Mouse (Mus musculus) intestine, embryonic 15.5 days (tissue): ENCODE results near the gene Ubr1. TPM values are rescaled to one million over a fixed set of nuclear protein-coding genes. Genes with fewer than 3 reads are reported as not detected.

Experiments used
- ATAC-seq: fragments of 200-750 bp; cut with Nextera tagmentation; 2 replicates; pipeline ENCODE4 v1.8.0; 2017; ENCODE audit warnings: moderate TSS enrichment, moderate library complexity
- H3K27ac ChIP-seq: fragments of 300-500 bp; sonication (generic); 2 replicates; pipeline ENCODE4 v1.5.1; 2015; ENCODE audit warnings: mild to moderate bottlenecking, inconsistent platforms
- H3K27me3 ChIP-seq: fragments of 300-500 bp; sonication (generic); replicated peaks from 2 replicates; pipeline ENCODE4 v1.6.1; 2015; ENCODE audit warnings: inconsistent platforms
- H3K36me3 ChIP-seq: fragments of 300-500 bp; sonication (generic); 2 replicates; pipeline ENCODE4 v1.6.1; 2015; ENCODE audit warnings: inconsistent platforms
- H3K4me1 ChIP-seq: fragments of 300-500 bp; sonication (generic); replicated peaks from 2 replicates; pipeline ENCODE4 v1.6.1; 2015; ENCODE audit warnings: inconsistent platforms
- H3K4me2 ChIP-seq: fragments of 300-500 bp; sonication (generic); replicated peaks from 2 replicates; pipeline ENCODE4 v1.6.1; 2015; ENCODE audit warnings: mild to moderate bottlenecking, inconsistent platforms
- H3K4me3 ChIP-seq: fragments of 300-500 bp; sonication (generic); replicated peaks from 2 replicates; pipeline ENCODE4 v1.5.1; 2015; ENCODE audit warnings: inconsistent platforms
- H3K9ac ChIP-seq: fragments of 300-500 bp; sonication (generic); 2 replicates; pipeline ENCODE4 v1.6.1; 2015; ENCODE audit warnings: inconsistent platforms
- H3K9me3 ChIP-seq: fragments of 300-500 bp; sonication (generic); 2 replicates; pipeline ENCODE4 v1.6.1; 2016; ENCODE audit warnings: inconsistent platforms
- WGBS: fragments of 180-500 bp; shearing (Covaris S2); methylation state at CpG from one replicate; pipeline ENCODE4 v1.1.7; 2015; 5-methylcytosine and 5-hydroxymethylcytosine counted together
- polyA plus RNA-seq: library from polyadenylated mRNA; unstranded; fragments of >200 nt; fragmentation: Nextera tagmentation; extraction: Ambion mirVana; gene quantifications from 2 replicates; pipeline ENCODE4 v1.2.1, GENCODE M21; 2015

The Ubr1 gene
- 16.8 and 18.3 TPM in 2 replicates for polyA plus RNA-seq

- H3K36me3 ChIP-seq = no peaks in the 10 kb centered on the region
- 0 out of 2 replicates have a peak, but pooled peaks cover 3% of the 10 kb centered on the region for H3K4me1 ChIP-seq
- no peaks in the 10 kb centered on the region for H3K27me3 ChIP-seq
- H3K4me2 ChIP-seq = peak within 1 kb of the TSS; percentile 80
- no peaks in the 10 kb centered on the region for H3K9me3 ChIP-seq
- H3K27ac ChIP-seq = peak within 1 kb of the TSS; percentile 75
- peak within 1 kb of the TSS; percentile 84 for H3K4me3 ChIP-seq
- ATAC-seq = peak; percentile 91
- peak within 1 kb of the TSS; percentile 78 for H3K9ac ChIP-seq
- WGBS = under 1% methylated on average over 39 of the region's 39 CpGs
These were observed at the start of gene Ubr1 for GRCm38 (mm10) chr2:120970559-120971080. Gene Ubr1 (minus strand): TSS chr2:120970715.

DNA sequence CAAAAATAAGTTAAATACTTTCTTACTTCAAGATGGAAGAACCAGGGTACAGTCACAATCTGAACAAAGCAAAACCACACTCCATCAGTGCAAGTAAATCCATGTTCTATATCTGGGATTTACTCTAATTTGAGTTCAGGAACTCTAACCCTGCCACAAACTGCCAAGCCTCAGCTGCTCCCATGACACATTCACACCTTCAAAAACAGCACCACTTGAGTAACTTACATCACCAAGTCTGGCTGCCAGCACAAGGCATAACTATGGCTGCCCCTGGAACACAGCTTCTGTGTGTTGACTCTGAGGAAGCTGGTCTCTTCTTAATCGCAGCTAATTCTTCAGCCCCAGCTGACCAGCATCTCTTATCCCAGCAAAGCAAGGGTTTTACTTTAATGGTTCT, 46.6 kb upstream of the Ubr1 start:
- WGBS = 94% methylated on average over 1 of the region's 1 CpGs

DNA sequence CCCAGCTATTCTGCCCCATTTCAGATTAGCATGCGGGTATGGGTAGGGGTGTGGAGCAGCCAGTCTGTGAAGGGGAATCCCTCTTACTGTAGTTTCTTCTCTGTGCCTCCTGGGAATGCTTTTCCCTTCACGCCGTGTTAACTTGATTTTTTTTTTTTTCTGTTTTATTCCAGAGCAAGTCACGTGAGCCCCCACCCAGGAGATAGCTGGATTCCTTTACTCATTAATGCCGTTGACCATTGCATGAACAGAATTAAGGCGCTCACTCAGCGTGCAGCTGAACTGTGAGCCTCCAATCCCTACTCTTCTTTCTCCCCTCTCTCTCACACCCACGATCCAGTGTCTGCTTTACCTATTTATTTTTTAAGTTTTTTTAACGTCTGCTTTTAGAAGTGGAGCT, 45.7 kb upstream of the Ubr1 start:
- no peak overlapping the region for H3K27ac ChIP-seq
- peaks cover 13% of the 10 kb centered on the region for H3K36me3 ChIP-seq
- H3K9ac ChIP-seq = no peak overlapping the region
- no peaks in the 10 kb centered on the region for H3K27me3 ChIP-seq
- no peak overlapping the region for H3K4me2 ChIP-seq
- ATAC-seq = no peak
- no peaks in the 10 kb centered on the region for H3K9me3 ChIP-seq
- no peak overlapping the region for H3K4me3 ChIP-seq
- WGBS = 87% methylated on average over 9 of the region's 9 CpGs
- H3K4me1 ChIP-seq = no peaks in the 10 kb centered on the region

More for the DNA sequence above, 46.6 kb upstream of the Ubr1 start:
- no peak overlapping the region for H3K4me2 ChIP-seq
- peaks cover 13% of the 10 kb centered on the region for H3K36me3 ChIP-seq
- no peaks in the 10 kb centered on the region for H3K4me1 ChIP-seq
- no peak overlapping the region for H3K9ac ChIP-seq
- no peak overlapping the region for H3K27ac ChIP-seq
- H3K4me3 ChIP-seq = no peak overlapping the region
- H3K9me3 ChIP-seq = no peaks in the 10 kb centered on the region
- no peak for ATAC-seq
- no peaks in the 10 kb centered on the region for H3K27me3 ChIP-seq

- peaks cover 13% of the 10 kb centered on the region for H3K36me3 ChIP-seq
- H3K27me3 ChIP-seq = no peaks in the 10 kb centered on the region
- no peak for ATAC-seq
- no peak overlapping the region for H3K27ac ChIP-seq
- H3K9ac ChIP-seq = no peak overlapping the region
- H3K9me3 ChIP-seq = no peaks in the 10 kb centered on the region
- no peaks in the 10 kb centered on the region for H3K4me1 ChIP-seq
- no peak overlapping the region for H3K4me3 ChIP-seq
- H3K4me2 ChIP-seq = no peak overlapping the region
- WGBS = 85% methylated on average over 2 of the region's 2 CpGs
These were observed 45.0 kb upstream of the Ubr1 start for GRCm38 (mm10) chr2:121015507-121015906.

DNA sequence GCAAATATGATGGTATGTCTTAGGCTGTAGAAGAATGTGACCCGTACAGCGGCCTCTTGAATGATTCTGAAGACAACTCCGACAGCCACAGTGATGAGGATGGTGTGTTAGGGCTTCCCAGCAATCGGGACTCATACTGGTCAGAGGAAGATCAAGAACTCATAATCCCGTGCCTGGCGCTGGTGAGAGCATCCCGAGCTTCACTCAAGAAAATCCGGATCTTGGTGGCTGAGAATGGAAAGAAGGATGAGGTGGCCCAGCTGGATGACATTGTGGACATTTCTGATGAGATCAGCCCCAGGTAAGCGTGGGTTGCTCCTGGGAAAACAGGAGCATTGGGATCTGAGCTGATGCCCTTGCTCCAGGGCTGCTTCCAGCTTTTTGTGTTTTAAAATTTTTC, 42.2 kb upstream of the Ubr1 start:
- Histone ChIP-seq H3K9ac (no peak overlapping the region), H3K9me3 (no peaks in the 10 kb centered on the region), H3K36me3 (peaks cover 10% of the 10 kb centered on the region), H3K27me3 (no peaks in the 10 kb centered on the region), H3K4me3 (no peak overlapping the region), H3K27ac (no peak overlapping the region), H3K4me2 (no peak overlapping the region), H3K4me1 (peaks cover 7% of the 10 kb centered on the region; the same call in 1 of the 2 replicates)
- no peak for ATAC-seq
- 93% methylated on average over 9 of the region's 9 CpGs for WGBS

GRCm38 (mm10) chr2:121009071-121009677, 38.7 kb upstream of the Ubr1 start:
- Histone ChIP-seq H3K27me3 (no peaks in the 10 kb centered on the region), H3K4me2 (peak overlapping the region; percentile 73), H3K4me1 (peaks cover 7% of the 10 kb centered on the region; the same call in 1 of the 2 replicates), H3K27ac (no peak overlapping the region), H3K9me3 (no peaks in the 10 kb centered on the region), H3K36me3 (peaks cover 4% of the 10 kb centered on the region; the same call in 1 of the 2 replicates), H3K4me3 (peak overlapping the region; percentile 85), H3K9ac (peak overlapping the region; percentile 62)
- 18% methylated on average over 5 of the region's 5 CpGs for WGBS
- no peak for ATAC-seq

DNA sequence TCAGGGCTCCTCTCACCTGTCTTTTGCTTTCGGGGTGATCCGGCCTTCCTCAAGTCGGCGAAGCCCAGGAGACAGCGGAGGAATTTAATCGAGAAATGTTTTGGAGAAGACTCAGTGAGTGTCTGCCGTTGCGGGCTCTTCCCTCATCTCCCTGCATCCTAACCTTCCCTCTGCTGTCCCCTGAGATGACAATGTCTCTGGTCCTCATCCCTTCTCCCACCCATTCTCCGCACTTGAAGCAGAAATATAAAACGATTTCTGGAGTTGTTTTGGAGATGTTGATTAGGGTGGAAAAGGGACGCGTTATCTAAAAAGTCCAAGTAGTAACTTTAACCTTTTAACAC, 38.1 kb upstream of the Ubr1 start:
- Histone ChIP-seq H3K9me3 (no peaks in the 10 kb centered on the region), H3K36me3 (peaks cover 4% of the 10 kb centered on the region; the same call in 1 of the 2 replicates), H3K27ac (0 out of 2 replicates have a peak overlapping the region, but pooled peaks have one; percentile 27), H3K4me1 (peaks cover 7% of the 10 kb centered on the region; the same call in 1 of the 2 replicates), H3K9ac (peak overlapping the region; percentile 62), H3K4me2 (peak overlapping the region; percentile 73), H3K4me3 (peak overlapping the region; percentile 85), H3K27me3 (no peaks in the 10 kb centered on the region)
- WGBS = 1% methylated on average over 12 of the region's 12 CpGs
- no peak; the same call in 1 of the 2 replicates for ATAC-seq

DNA sequence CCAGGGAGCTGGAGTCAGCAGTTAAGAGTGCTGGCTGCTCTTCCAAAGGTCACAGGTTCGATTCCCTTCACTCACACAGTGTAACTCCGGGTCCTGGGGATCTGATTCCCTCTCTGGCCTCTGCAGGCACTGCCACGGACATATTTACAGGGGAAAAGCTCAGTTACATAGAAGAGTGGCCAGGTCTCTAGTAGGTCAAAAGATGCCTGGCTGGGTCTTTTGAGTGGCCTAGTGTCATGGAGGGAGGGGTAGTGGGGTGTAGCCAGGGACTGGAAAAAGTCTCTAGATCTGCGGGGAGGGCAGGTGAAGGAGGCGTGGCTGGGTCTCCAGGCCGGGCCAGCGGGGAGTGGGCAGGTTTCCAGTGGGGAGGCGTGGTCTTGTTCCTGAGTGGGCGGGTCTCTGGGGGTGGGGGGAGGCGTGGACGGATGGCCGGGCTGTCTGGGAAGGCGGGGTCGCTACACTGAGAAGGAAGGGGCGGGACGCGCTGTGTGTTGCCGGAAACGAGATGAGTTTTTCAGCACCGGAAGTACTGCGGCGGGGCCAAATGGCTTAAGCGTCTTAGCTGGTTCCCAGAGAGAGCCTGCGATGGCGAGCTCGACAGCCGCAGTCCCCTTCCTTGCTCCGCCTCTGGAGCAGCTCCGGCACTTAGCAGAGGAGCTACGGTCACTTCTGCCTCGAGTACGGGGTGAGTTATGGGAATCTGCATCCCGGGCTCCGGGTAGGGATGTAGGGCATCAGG, 37.6 kb upstream of the Ubr1 start, which contains the start of gene Ccndbp1:
Ccndbp1 (plus strand) TSS at position 479 of the 739 bp plus-strand sequence.
- peak; percentile 99 for ATAC-seq
- Histone ChIP-seq H3K36me3 (peaks cover 4% of the 10 kb centered on the region; the same call in 1 of the 2 replicates), H3K4me3 (peak within 1 kb of the TSS; percentile 85), H3K9me3 (no peaks in the 10 kb centered on the region), H3K4me2 (peak within 1 kb of the TSS; percentile 73), H3K27me3 (no peaks in the 10 kb centered on the region), H3K27ac (0 out of 2 replicates have a peak within 1 kb of the TSS, but pooled peaks have one; percentile 27), H3K4me1 (peaks cover 7% of the 10 kb centered on the region; the same call in 1 of the 2 replicates), H3K9ac (peak within 1 kb of the TSS; percentile 62)
- 1% methylated on average over 34 of the region's 34 CpGs for WGBS

GRCm38 (mm10) chr2:121006986-121007385, 36.5 kb upstream of the Ubr1 start:
- H3K9me3 ChIP-seq = no peaks in the 10 kb centered on the region
- H3K4me1 ChIP-seq = peaks cover 7% of the 10 kb centered on the region; the same call in 1 of the 2 replicates
- 81% methylated on average over 1 of the region's 1 CpGs for WGBS
- H3K27ac ChIP-seq = no peak overlapping the region
- H3K4me2 ChIP-seq = no peak overlapping the region
- no peaks in the 10 kb centered on the region for H3K36me3 ChIP-seq
- H3K9ac ChIP-seq = no peak overlapping the region
- no peak for ATAC-seq
- H3K27me3 ChIP-seq = no peaks in the 10 kb centered on the region
- no peak overlapping the region for H3K4me3 ChIP-seq

GRCm38 (mm10) chr2:121004018-121004811, 33.7 kb upstream of the Ubr1 start:
- ATAC-seq = no peak
- Histone ChIP-seq H3K9me3 (no peaks in the 10 kb centered on the region), H3K27me3 (no peaks in the 10 kb centered on the region), H3K36me3 (no peaks in the 10 kb centered on the region), H3K9ac (no peak overlapping the region), H3K4me2 (no peak overlapping the region), H3K4me3 (no peak overlapping the region), H3K27ac (no peak overlapping the region), H3K4me1 (peaks cover 5% of the 10 kb centered on the region; the same call in 1 of the 2 replicates)
- 85% methylated on average over 7 of the region's 7 CpGs for WGBS

- H3K36me3 ChIP-seq = no peaks in the 10 kb centered on the region
- H3K4me2 ChIP-seq = no peak overlapping the region
- no peak overlapping the region for H3K27ac ChIP-seq
- 72% methylated on average over 2 of the region's 2 CpGs for WGBS
- H3K4me1 ChIP-seq = no peaks in the 10 kb centered on the region
- no peaks in the 10 kb centered on the region for H3K9me3 ChIP-seq
- no peak overlapping the region for H3K4me3 ChIP-seq
- no peak for ATAC-seq
- H3K9ac ChIP-seq = no peak overlapping the region
- no peaks in the 10 kb centered on the region for H3K27me3 ChIP-seq
These were observed 33.1 kb upstream of the Ubr1 start for GRCm38 (mm10) chr2:121003586-121003985.

- 84% methylated on average over 8 of the region's 8 CpGs for WGBS
- Histone ChIP-seq H3K4me2 (no peak overlapping the region), H3K9me3 (no peaks in the 10 kb centered on the region), H3K9ac (no peak overlapping the region), H3K36me3 (no peaks in the 10 kb centered on the region), H3K27me3 (no peaks in the 10 kb centered on the region), H3K27ac (no peak overlapping the region), H3K4me1 (no peaks in the 10 kb centered on the region), H3K4me3 (no peak overlapping the region)
- no peak for ATAC-seq
These were observed 28.3 kb upstream of the Ubr1 start for GRCm38 (mm10) chr2:120998863-120999262.
